Mouse (Mus musculus): Measurements from ENCODE around the gene Hs6st1. TPM values are rescaled to one million over a fixed set of nuclear protein-coding genes. Genes with fewer than 3 reads are reported as not detected.

The Hs6st1 gene
- polyA plus RNA-seq (2012; fragmentation: generic; extraction: Trizol): 66.6 TPM

- peaks cover 47% of the 10 kb centered on the region for H3K79me2 ChIP-seq (ENCODE audit: control insufficient read depth, insufficient read depth)
- H3ac ChIP-seq (ENCODE audit: control insufficient read depth, insufficient read length): peak within 1 kb of the TSS; percentile 87
- TF ChIP-seq TCF12 (IDR thresholded peaks at IDR 0.05; ENCODE audit: insufficient read depth, poor library complexity, severe bottlenecking) (no peak), MYOG (IDR thresholded peaks at IDR 0.05; ENCODE audit: control insufficient read depth in 1 of 3, insufficient read depth in 1 of 3, insufficient read length in 2 of 3, low read depth in 2 of 3) (peak in 1 of 3 experiments; percentile 21), USF1 (IDR thresholded peaks at IDR 0.05; ENCODE audit: low read depth) (no peak), POLR2A (IDR thresholded peaks at IDR 0.05; ENCODE audit: insufficient read length, low read depth) (peak; percentile 97), MAX (IDR thresholded peaks at IDR 0.05; ENCODE audit: low read depth) (no peak), POLR2AphosphoS2 (IDR thresholded peaks at IDR 0.05; ENCODE audit: insufficient read length, low read depth) (peak; percentile 94), REST (IDR thresholded peaks at IDR 0.05; ENCODE audit: insufficient read depth, insufficient read length) (no peak)
- H3K36me3 ChIP-seq (ENCODE audit: control insufficient read depth, insufficient read depth): no peaks in the 10 kb centered on the region
- H3K27me3 ChIP-seq (ENCODE audit: control insufficient read depth, insufficient read depth, insufficient read length): no peaks in the 10 kb centered on the region
- H3K4me2 ChIP-seq (ENCODE audit: low read depth): peak within 1 kb of the TSS; percentile 94
- H3K4me3 ChIP-seq: peak within 1 kb of the TSS; percentile 98
Measured at GRCm38 (mm10) chr1:36068076-36068475, at the start of gene Hs6st1. Gene Hs6st1, plus strand, starts transcription at chr1:36068400.

- Histone ChIP-seq H3K79me2 (ENCODE audit: control insufficient read depth, insufficient read depth) (no peaks in the 10 kb centered on the region), H3K36me3 (ENCODE audit: control insufficient read depth, insufficient read depth) (no peaks in the 10 kb centered on the region), H3K4me3 (no peak overlapping the region), H3K4me2 (ENCODE audit: low read depth) (no peak overlapping the region), H3K27me3 (ENCODE audit: control insufficient read depth, insufficient read depth, insufficient read length) (no peaks in the 10 kb centered on the region), H3ac (ENCODE audit: control insufficient read depth, insufficient read length) (no peak overlapping the region)
- TF ChIP-seq SRF (IDR thresholded peaks at IDR 0.05; ENCODE audit: control insufficient read depth, insufficient read length, low read depth): no peak
Measured at GRCm38 (mm10) chr1:36018617-36019016, 49.6 kb upstream of the Hs6st1 start.

- Histone ChIP-seq H3K27me3 (ENCODE audit: control insufficient read depth, insufficient read depth, insufficient read length) (no peaks in the 10 kb centered on the region), H3ac (ENCODE audit: control insufficient read depth, insufficient read length) (no peak overlapping the region), H3K4me3 (no peak overlapping the region), H3K36me3 (ENCODE audit: control insufficient read depth, insufficient read depth) (no peaks in the 10 kb centered on the region), H3K4me2 (ENCODE audit: low read depth) (no peak overlapping the region), H3K79me2 (ENCODE audit: control insufficient read depth, insufficient read depth) (no peaks in the 10 kb centered on the region)
- TF ChIP-seq POLR2A (IDR thresholded peaks at IDR 0.05; ENCODE audit: insufficient read length, low read depth) (no peak), E2F4 (IDR thresholded peaks at IDR 0.05; ENCODE audit: insufficient read depth) (no peak), SRF (IDR thresholded peaks at IDR 0.05; ENCODE audit: control insufficient read depth, insufficient read length, low read depth) (no peak), POLR2AphosphoS2 (IDR thresholded peaks at IDR 0.05; ENCODE audit: insufficient read length, low read depth) (no peak), MAX (IDR thresholded peaks at IDR 0.05; ENCODE audit: low read depth) (no peak), CEBPB (IDR thresholded peaks at IDR 0.05; ENCODE audit: insufficient read depth, poor library complexity, severe bottlenecking) (no peak), REST (IDR thresholded peaks at IDR 0.05; ENCODE audit: insufficient read depth, insufficient read length) (no peak)
Measured at GRCm38 (mm10) chr1:36019161-36019560, 49.0 kb upstream of the Hs6st1 start.

GRCm38 (mm10) chr1:36020315-36020714, 47.9 kb upstream of the Hs6st1 start:
- H3K4me2 ChIP-seq (ENCODE audit: low read depth): no peak overlapping the region
- no peaks in the 10 kb centered on the region for H3K36me3 ChIP-seq (ENCODE audit: control insufficient read depth, insufficient read depth)
- TF ChIP-seq POLR2AphosphoS2 (IDR thresholded peaks at IDR 0.05; ENCODE audit: insufficient read length, low read depth) (no peak), CEBPB (IDR thresholded peaks at IDR 0.05; ENCODE audit: insufficient read depth, poor library complexity, severe bottlenecking) (no peak), SRF (IDR thresholded peaks at IDR 0.05; ENCODE audit: control insufficient read depth, insufficient read length, low read depth) (no peak), MYOG (IDR thresholded peaks at IDR 0.05; ENCODE audit: control insufficient read depth in 1 of 3, insufficient read depth in 1 of 3, insufficient read length in 2 of 3, low read depth in 2 of 3) (no peak), POLR2A (IDR thresholded peaks at IDR 0.05; ENCODE audit: insufficient read length, low read depth) (no peak)
- H3K27me3 ChIP-seq (ENCODE audit: control insufficient read depth, insufficient read depth, insufficient read length): no peaks in the 10 kb centered on the region
- no peak overlapping the region for H3K4me3 ChIP-seq
- no peaks in the 10 kb centered on the region for H3K79me2 ChIP-seq (ENCODE audit: control insufficient read depth, insufficient read depth)
- H3ac ChIP-seq (ENCODE audit: control insufficient read depth, insufficient read length): no peak overlapping the region

GRCm38 (mm10) chr1:36030421-36030821, 37.8 kb upstream of the Hs6st1 start:
- Histone ChIP-seq H3K79me2 (ENCODE audit: control insufficient read depth, insufficient read depth) (no peaks in the 10 kb centered on the region), H3ac (ENCODE audit: control insufficient read depth, insufficient read length) (no peak overlapping the region), H3K4me2 (ENCODE audit: low read depth) (peak overlapping the region; percentile 90), H3K4me3 (peak overlapping the region; percentile 16), H3K36me3 (ENCODE audit: control insufficient read depth, insufficient read depth) (no peaks in the 10 kb centered on the region), H3K27me3 (ENCODE audit: control insufficient read depth, insufficient read depth, insufficient read length) (no peaks in the 10 kb centered on the region)
- 0 out of 2 replicates have a peak, but pooled peaks have one; percentile 3 for TF ChIP-seq CEBPB (IDR thresholded peaks at IDR 0.05; ENCODE audit: insufficient read depth, poor library complexity, severe bottlenecking)
- no peak for TF ChIP-seq E2F4 (IDR thresholded peaks at IDR 0.05; ENCODE audit: insufficient read depth)
- no peak for TF ChIP-seq POLR2AphosphoS2 (IDR thresholded peaks at IDR 0.05; ENCODE audit: insufficient read length, low read depth)
- TF ChIP-seq SRF (IDR thresholded peaks at IDR 0.05; ENCODE audit: control insufficient read depth, insufficient read length, low read depth): no peak
- TF ChIP-seq POLR2A (IDR thresholded peaks at IDR 0.05; ENCODE audit: insufficient read length, low read depth): peak; percentile 34
- TF ChIP-seq TCF12 (IDR thresholded peaks at IDR 0.05; ENCODE audit: insufficient read depth, poor library complexity, severe bottlenecking): peak; percentile 90
- peak; percentile 91 to 97 (median 97) for TF ChIP-seq MYOG (IDR thresholded peaks at IDR 0.05; ENCODE audit: control insufficient read depth in 1 of 3, insufficient read depth in 1 of 3, insufficient read length in 2 of 3, low read depth in 2 of 3)
- no peak for TF ChIP-seq USF1 (IDR thresholded peaks at IDR 0.05; ENCODE audit: low read depth)
- TF ChIP-seq MYOD1 (IDR thresholded peaks at IDR 0.05; ENCODE audit: control insufficient read depth in 1 of 3, insufficient read length in 2 of 3, low read depth in 2 of 3): peak; percentile 30 to 90 (median 89)
- TF ChIP-seq TCF3 (IDR thresholded peaks at IDR 0.05; ENCODE audit: insufficient read length, low read depth): peak; percentile 74
- TF ChIP-seq MAX (IDR thresholded peaks at IDR 0.05; ENCODE audit: low read depth): no peak

Measured in myocyte (in vitro differentiated cells).